Mouse (Mus musculus) left cerebral cortex, postnatal 14 days (tissue): Measurements from ENCODE around the gene Slc12a4. TPM values are rescaled to one million over a fixed set of nuclear protein-coding genes. Genes with fewer than 3 reads are reported as not detected.

Experiments used
- DNase-seq, 2 experiments: peaks; one replicate each; pipeline ENCODE4 v3.0.0; 2021 to 2022; ENCODE audit warnings: low spot score in 2 of 2, mixed read lengths in 1 of 2
- intact Hi-C: fragments of 180-260 bp; cut with DNase I; formaldehyde crosslinking; loops from one replicate; pipeline ENCODE4 v1.15.1; 2025
- total RNA-seq, 2 experiments: library from RNA; stranded (reverse); gene quantifications; 2 replicates each; pipeline ENCODE4 v1.2.3; 2021

Slc12a4 gene
- total RNA-seq, 2 experiments from 2014 or later: 19.2 to 21.3 TPM

GRCm38 (mm10) chr8:105979325-105979724 lies 13.4 kb upstream of the Slc12a4 start, which contains the start of gene Dpep3:
Gene Dpep3 (minus strand): TSS chr8:105979429.
- DNase-seq: no peak
- intact Hi-C loops: no loop called here

GRCm38 (mm10) chr8:105975363-105975762 lies 9.5 kb upstream of the Slc12a4 start:
- DNase-seq: no peak
- intact Hi-C loops: no loop called here

DNA sequence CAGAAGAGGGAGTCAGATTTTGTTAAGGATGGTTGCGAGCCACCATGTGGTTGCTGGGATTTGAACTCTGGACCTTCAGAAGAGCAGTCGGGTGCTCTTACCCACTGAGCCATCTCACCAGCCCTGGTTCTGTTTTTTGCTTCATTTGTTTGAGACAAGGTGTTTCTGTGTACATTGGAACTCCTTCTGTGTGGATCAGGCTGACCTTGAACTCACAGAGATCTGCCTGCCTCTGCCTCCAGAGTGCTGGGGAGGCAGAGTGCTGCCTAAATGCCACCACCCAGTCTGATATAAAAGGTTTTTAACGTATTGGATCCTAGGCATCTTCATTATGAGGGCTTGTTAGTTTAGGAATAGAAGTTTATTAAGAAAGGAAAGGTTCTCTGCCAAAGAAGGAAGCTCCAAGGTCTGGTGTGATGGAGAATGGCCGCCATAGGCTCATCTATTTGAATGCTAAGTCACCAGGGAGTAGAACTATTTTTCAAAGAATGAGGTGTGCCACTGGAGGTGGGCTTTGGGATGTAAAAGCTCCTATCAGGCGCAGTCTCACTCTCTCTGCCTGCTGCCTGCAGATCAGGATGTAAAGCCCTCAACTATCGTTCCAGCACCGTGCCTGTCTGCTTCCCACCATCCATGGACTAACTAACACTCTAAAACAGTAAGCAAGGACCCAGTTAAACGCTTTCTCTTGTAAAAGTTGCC lies 5.3 kb upstream of the Slc12a4 start:
- intact Hi-C loops: no loop called here
- no peak for DNase-seq

GRCm38 (mm10) chr8:105969367-105969766 lies 3.5 kb upstream of the Slc12a4 start:
- DNase-seq: no peak
- intact Hi-C loops: no loop called here

- intact Hi-C loops: no loop called here
- DNase-seq: no peak
Observed at GRCm38 (mm10) chr8:105966692-105967311, 905 bp upstream of the Slc12a4 start.

DNA sequence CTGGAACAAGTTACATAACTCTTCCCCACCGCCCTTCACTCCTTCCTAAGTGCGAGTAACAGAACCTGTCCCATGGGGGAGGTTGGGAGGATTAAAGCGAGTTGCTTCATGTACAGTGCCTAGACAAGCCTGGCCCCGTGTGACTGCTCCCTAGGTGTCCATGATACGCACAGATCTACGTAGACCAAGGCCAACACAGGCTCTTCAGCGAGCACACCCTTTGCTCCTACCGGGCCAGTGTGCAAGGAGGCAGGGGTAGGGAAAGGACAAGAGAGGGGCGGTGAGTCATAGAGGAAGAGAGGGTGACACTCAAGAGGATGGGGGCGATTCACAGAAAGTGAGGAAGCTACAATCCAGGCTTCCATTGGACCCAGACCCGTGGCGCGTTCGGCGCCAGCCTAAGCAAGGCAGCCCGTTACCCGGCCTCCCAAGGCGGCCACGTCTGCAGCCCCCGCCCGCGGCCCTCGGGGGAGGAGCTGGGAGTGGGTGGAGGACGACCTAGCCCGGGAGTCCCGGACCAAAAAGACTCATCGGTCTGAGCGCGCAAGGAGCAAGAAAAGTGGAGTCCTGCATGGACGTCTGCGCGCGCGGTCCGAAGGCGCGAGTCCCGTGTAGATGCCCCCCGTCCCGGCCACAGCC lies 512 bp downstream of the Slc12a4 start:
- DNase-seq: no peak
- intact Hi-C loops: no loop called here

GRCm38 (mm10) chr8:105964506-105965265 lies 1.2 kb downstream of the Slc12a4 start:
- intact Hi-C loops: no loop called here
- no peak for DNase-seq

GRCm38 (mm10) chr8:105961536-105961935 lies 4.4 kb downstream of the Slc12a4 start:
- no peak for DNase-seq

GRCm38 (mm10) chr8:105961101-105961500 lies 4.8 kb downstream of the Slc12a4 start:
- no peak for DNase-seq
- intact Hi-C loops: no loop called here

More at GRCm38 (mm10) chr8:105961536-105961935, 4.4 kb downstream of the Slc12a4 start:
- intact Hi-C loops: no loop called here

DNA sequence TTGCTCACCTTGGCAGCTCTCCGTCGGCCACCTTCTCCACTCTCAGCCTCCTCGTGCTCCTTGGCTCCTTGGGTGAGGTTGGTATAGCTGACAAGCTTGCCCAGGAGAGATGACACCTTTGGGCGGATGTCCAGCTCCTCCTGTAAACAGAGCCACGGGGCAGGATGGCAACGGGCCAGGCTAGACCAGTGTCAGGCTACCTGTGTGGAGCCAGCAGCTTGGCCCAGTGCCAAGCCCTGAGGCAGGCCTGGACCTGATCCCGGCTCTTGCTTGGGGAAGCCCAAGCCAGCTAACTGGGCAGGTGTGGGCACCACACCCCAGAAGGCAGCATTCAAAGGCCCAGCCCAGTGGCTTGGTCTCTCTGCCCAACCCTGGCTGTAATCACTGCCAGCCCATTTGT lies 6.5 kb downstream of the Slc12a4 start:
- intact Hi-C loops: no loop called here
- DNase-seq: no peak

GRCm38 (mm10) chr8:105957813-105958212 lies 8.1 kb downstream of the Slc12a4 start:
- intact Hi-C loops: no loop called here
- no peak for DNase-seq

- no peak for DNase-seq
- intact Hi-C loops: no loop called here
Observed at GRCm38 (mm10) chr8:105956556-105956955, 9.3 kb downstream of the Slc12a4 start.

DNA sequence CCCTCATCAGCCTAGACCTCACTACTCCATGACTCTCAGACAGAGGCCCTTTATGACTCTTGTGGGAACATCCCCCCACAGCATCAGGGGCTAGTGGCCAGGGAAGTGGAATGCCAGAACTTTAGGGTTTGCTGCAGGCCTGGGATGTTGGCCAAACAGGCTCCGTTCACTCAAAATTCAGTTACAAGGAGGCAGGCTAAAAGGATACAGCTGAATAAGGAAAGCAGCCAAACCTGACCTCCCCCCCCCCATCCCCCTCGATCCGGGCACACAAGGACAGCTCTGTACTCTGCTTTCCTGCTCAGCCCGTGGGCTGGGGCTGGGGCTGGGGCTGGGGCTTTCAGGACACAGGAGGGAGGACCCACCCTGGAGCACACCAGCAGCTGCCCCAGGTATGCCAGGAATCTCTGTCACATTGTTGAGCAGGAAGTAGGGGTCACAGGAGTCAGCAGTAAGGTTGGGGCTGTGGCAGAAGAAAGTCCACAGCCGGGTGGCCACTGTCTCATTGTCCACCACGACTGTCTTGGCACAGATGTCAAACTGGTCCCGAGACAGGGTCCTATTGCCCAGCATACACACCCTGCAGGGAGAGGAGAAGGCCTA lies 14.7 kb downstream of the Slc12a4 start:
- peak; percentile 50 to 57 for DNase-seq
- intact Hi-C loops: no loop called here

GRCm38 (mm10) chr8:105949350-105949749 lies 16.5 kb downstream of the Slc12a4 start:
- DNase-seq: peak; percentile 73 to 80
- intact Hi-C loops: no loop called here

- no peak for DNase-seq
- intact Hi-C loops: no loop called here
Observed at GRCm38 (mm10) chr8:105943321-105943739, 22.6 kb downstream of the Slc12a4 start, which contains the start of gene Lcat. Gene Lcat (minus strand): TSS chr8:105943382.

DNA sequence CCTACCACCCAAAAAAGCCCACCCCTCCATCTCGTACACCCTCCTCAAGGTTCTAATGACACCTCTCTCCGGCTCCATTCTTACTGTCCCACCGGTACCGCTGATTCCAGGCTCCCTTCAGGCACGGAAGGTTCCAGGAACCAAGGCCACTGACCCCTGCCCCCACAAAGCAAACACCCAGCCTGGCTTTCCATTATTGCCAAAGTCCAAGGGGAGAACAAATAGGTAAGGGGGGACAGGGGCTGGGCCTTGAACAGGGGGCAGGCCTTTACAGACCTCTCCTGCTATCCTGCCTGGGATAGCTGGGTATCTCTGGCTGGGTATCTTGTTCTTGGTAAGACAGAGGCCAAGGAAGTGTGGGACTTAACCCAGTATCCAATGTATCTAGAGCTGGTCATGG lies 23.4 kb downstream of the Slc12a4 start:
- no peak for DNase-seq
- intact Hi-C loops: no loop called here

- intact Hi-C loops: no loop called here
- DNase-seq: no peak
Observed at GRCm38 (mm10) chr8:105942026-105942425, 23.9 kb downstream of the Slc12a4 start.

DNA sequence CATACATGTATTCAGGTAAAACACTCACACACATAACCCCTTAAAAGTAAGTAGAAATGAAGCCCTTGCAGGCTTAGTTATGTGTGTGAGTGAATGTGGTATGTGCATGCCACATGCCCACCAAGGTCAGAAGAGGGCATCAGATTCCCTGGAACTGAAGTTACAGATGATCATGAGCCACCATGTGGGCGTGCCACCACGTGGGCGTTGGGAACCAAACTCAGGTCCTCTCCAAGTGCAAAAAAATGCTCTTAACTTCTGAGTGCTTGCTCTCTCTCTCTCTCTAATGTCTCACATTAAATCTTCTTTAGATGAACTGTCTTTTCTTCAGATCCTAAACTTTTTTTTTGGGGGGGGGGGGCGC lies 27.6 kb downstream of the Slc12a4 start, which contains the start of gene Psmb10:
Gene Psmb10 (minus strand): TSS at position 139 of the 364 bp plus-strand sequence.
- intact Hi-C loops: loop anchor here (5.0 kb wide), 1 partner anchor 74 kb away; the partner anchor contains the start of gene Ddx28
- DNase-seq: no peak
